Mouse (Mus musculus): ENCODE measurements around the gene Gm11639. TPM values are rescaled to one million over a fixed set of nuclear protein-coding genes. Genes with fewer than 3 reads are reported as not detected.

Gm11639 gene
- total and polyA plus RNA-seq, 3 experiments, result not detected

GRCm38 (mm10) chr11:105166780-105167179 is 481.3 kb downstream of the Gm11639 start:
- no peak overlapping the region for H3K27ac ChIP-seq (ENCODE audit: control insufficient read depth, low read depth, low read length)
- TF ChIP-seq ZKSCAN1 (IDR thresholded peaks at IDR 0.05; ENCODE audit: low read depth, low read length), result no peak
- TF ChIP-seq GATA1 (IDR thresholded peaks at IDR 0.05; ENCODE audit: low read depth, low read length), result no peak
- no peak for TF ChIP-seq MAFK (IDR thresholded peaks at IDR 0.05; ENCODE audit: borderline replicate concordance, low read depth, low read length)
- H3K9me3 ChIP-seq (replicated peaks; ENCODE audit: insufficient read depth, low read length), result no peaks in the 10 kb centered on the region
- no peaks in the 10 kb centered on the region for H3K79me2 ChIP-seq (ENCODE audit: control insufficient read depth, insufficient read depth, low read length, poor library complexity)
- no peak overlapping the region for H3K9ac ChIP-seq (ENCODE audit: control insufficient read depth, low read depth, low read length, poor library complexity, severe bottlenecking)
- no peak for DNase-seq (ENCODE audit: low read depth, low spot score)
- H3K36me3 ChIP-seq (ENCODE audit: control insufficient read depth in 1 of 2, insufficient read depth in 2 of 2, low read length in 2 of 2), result peaks cover 0 to 5% of the 10 kb centered on the region in 2 experiments; a peak in 2 of 4 replicates
- no peak overlapping the region for H3K4me3 ChIP-seq (ENCODE audit: control insufficient read depth in 1 of 2, insufficient read depth in 1 of 2, low read depth in 2 of 2, low read length in 2 of 2)
- peaks cover 8 to 13% of the 10 kb centered on the region in 2 experiments for H3K4me1 ChIP-seq (ENCODE audit: control insufficient read depth in 1 of 2, insufficient read depth in 2 of 2, low read length in 2 of 2)
- H3K27me3 ChIP-seq (ENCODE audit: control insufficient read depth in 1 of 2, insufficient read depth in 2 of 2, low read length in 2 of 2), result no peaks in the 10 kb centered on the region

Other genes with a start within 250 kb of the Gm11639 start
- gene Kansl1, start 216.8 kb upstream of the Gm11639 start, total RNA-seq (2012; rRNA removed), result 14.9 and 17.1 TPM in 2 replicates
- 10 to 100 TPM; 56.4 to 76.3 TPM for gene Kansl1, start 216.8 kb upstream of the Gm11639 start, polyA plus RNA-seq (2012; ENCODE audit: insufficient read depth in 1 of 2, insufficient read length in 2 of 2, low read depth in 1 of 2, low replicate concordance in 2 of 2, missing spikeins in 1 of 2)
- 24.4 and 32.6 TPM in 2 replicates for gene Cdc27, start 135.1 kb upstream of the Gm11639 start, total RNA-seq (2012; rRNA removed)
- 100 to 1,000 TPM in 1 of 2 experiments, 10 to 100 TPM in 1; 30.4 to 180 TPM for gene Cdc27, start 135.1 kb upstream of the Gm11639 start, polyA plus RNA-seq (2012; ENCODE audit: insufficient read depth in 1 of 2, insufficient read length in 2 of 2, low read depth in 1 of 2, low replicate concordance in 2 of 2, missing spikeins in 1 of 2)
- gene Myl4, start 135.0 kb upstream of the Gm11639 start, total RNA-seq (2012; rRNA removed), result 0.85 and 1.3 TPM in 2 replicates
- under 1 TPM in 1 of 2 experiments, not detected in 1; 0.29 TPM for gene Myl4, start 135.0 kb upstream of the Gm11639 start, polyA plus RNA-seq (2012; ENCODE audit: insufficient read depth in 1 of 2, insufficient read length in 2 of 2, low read depth in 1 of 2, low replicate concordance in 2 of 2, missing spikeins in 1 of 2)
- 0.08 and 0.13 TPM in 2 replicates for gene Itgb3, start 77.7 kb upstream of the Gm11639 start, total RNA-seq (2012; rRNA removed)
- under 1 TPM in 1 of 2 experiments, not detected in 1; 0.32 TPM for gene Itgb3, start 77.7 kb upstream of the Gm11639 start, polyA plus RNA-seq (2012; ENCODE audit: insufficient read depth in 1 of 2, insufficient read length in 2 of 2, low read depth in 1 of 2, low replicate concordance in 2 of 2, missing spikeins in 1 of 2)

Measured in MEL (cell line).